Mouse (Mus musculus): ENCODE data around the gene Cdh5.

Gene Cdh5

GRCm38 (mm10) chr8:104134521-104134920 is 33.1 kb downstream of the Cdh5 start:
- no peak for DNase-seq (ENCODE audit: low read depth, low spot score)

- no peak for DNase-seq (ENCODE audit: low read depth, low spot score)
Measured at GRCm38 (mm10) chr8:104136277-104136676, 34.9 kb downstream of the Cdh5 start.

GRCm38 (mm10) chr8:104137636-104138035 is 36.2 kb downstream of the Cdh5 start:
- DNase-seq (ENCODE audit: low read depth, low spot score), result no peak

GRCm38 (mm10) chr8:104140611-104141010 is 39.2 kb downstream of the Cdh5 start:
- DNase-seq (ENCODE audit: low read depth, low spot score), result no peak

- DNase-seq (ENCODE audit: low read depth, low spot score), result no peak
Measured at GRCm38 (mm10) chr8:104142415-104142814, 41.0 kb downstream of the Cdh5 start.

- no peak for DNase-seq (ENCODE audit: low read depth, low spot score)
Measured at GRCm38 (mm10) chr8:104143379-104143778, 42.0 kb downstream of the Cdh5 start.

- DNase-seq (ENCODE audit: low read depth, low spot score), result no peak
Measured at GRCm38 (mm10) chr8:104144434-104145216, 43.2 kb downstream of the Cdh5 start.

GRCm38 (mm10) chr8:104145981-104146689 is 44.7 kb downstream of the Cdh5 start:
- peak; percentile 58 for DNase-seq (ENCODE audit: low read depth, low spot score)

- DNase-seq (ENCODE audit: low read depth, low spot score), result no peak
Measured at GRCm38 (mm10) chr8:104146717-104147494, 45.5 kb downstream of the Cdh5 start.

- no peak for DNase-seq (ENCODE audit: low read depth, low spot score)
Measured at GRCm38 (mm10) chr8:104147947-104148346, 46.5 kb downstream of the Cdh5 start.

GRCm38 (mm10) chr8:104160731-104161130 is 59.3 kb downstream of the Cdh5 start:
- DNase-seq (ENCODE audit: low read depth, low spot score), result no peak

GRCm38 (mm10) chr8:104169461-104169860 is 68.0 kb downstream of the Cdh5 start:
- no peak for DNase-seq (ENCODE audit: low read depth, low spot score)

- DNase-seq (ENCODE audit: low read depth, low spot score), result no peak
Measured at GRCm38 (mm10) chr8:104170118-104171049, 69.0 kb downstream of the Cdh5 start, which contains the start of gene Bean1. TSS of gene Bean1 (plus strand) at chr8:104170442.

- DNase-seq (ENCODE audit: low read depth, low spot score), result no peak
Measured at GRCm38 (mm10) chr8:104171050-104171620, 69.7 kb downstream of the Cdh5 start.

- DNase-seq (ENCODE audit: low read depth, low spot score), result no peak
Measured at GRCm38 (mm10) chr8:104172420-104172819, 71.0 kb downstream of the Cdh5 start.

- DNase-seq (ENCODE audit: low read depth, low spot score), result no peak
Measured at GRCm38 (mm10) chr8:104175848-104176527, 74.6 kb downstream of the Cdh5 start.

GRCm38 (mm10) chr8:104177054-104177453 is 75.6 kb downstream of the Cdh5 start:
- no peak for DNase-seq (ENCODE audit: low read depth, low spot score)

GRCm38 (mm10) chr8:104184905-104185304 is 83.5 kb downstream of the Cdh5 start:
- no peak for DNase-seq (ENCODE audit: low read depth, low spot score)

- no peak for DNase-seq (ENCODE audit: low read depth, low spot score)
Measured at GRCm38 (mm10) chr8:104186827-104187226, 85.4 kb downstream of the Cdh5 start.

- no peak for DNase-seq (ENCODE audit: low read depth, low spot score)
Measured at GRCm38 (mm10) chr8:104187622-104188021, 86.2 kb downstream of the Cdh5 start.
